Mouse (Mus musculus): ENCODE measurements at regions not wholly inside any gene's neighbourhood (a gene's known extent, or its start where the extent isn't known, plus 50 kb on each side); places are given as distances from the start of the nearest gene placed in this dataset.
"Not testable (repeated sequence)": the region's sequence is repeated elsewhere in the genome, so short reads cannot be mapped to it uniquely, and the experiment has no call there.

DNA sequence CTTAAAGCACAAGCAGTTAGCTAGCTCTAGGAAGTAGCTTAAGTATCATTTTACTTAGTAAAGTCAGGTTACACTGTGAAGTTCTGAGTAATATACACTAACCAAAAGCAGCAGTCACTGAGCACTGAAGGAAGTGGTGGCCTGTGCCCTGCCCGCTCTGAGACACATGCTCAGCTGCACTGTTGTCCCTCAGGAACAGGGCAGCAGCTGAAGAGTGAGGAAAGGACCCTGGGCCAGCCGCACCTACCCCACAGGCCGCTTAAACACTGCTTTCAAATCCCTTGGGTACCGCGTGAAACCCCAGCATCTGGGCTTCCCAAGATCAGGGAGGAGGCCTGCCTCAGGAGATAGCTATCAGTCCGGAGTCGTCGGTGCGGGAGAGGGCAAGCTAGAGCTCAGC is 385.1 kb downstream of the Gm8797 start:
- not testable (repeated sequence) for DNase-seq (ENCODE audit: low read depth)

DNA sequence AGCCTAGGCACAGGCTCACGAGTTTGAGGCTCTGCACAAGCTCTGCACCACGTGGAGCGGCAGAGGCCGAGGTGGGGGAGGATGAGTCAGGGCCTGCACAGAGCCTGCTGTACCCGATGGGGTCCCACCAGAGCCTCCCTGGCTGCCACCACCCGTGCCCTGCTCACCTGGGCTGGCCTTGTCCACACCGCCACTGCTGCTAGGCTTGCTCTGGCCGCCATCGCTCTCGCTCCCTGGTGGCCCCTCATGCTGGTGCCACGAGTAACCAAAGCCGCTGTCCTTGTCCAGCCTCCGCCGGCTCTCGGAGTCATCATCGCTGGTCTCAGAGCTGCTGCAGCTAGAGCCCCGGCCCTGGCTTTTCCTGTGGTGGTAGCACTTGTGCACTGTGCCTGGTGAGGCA is 386.8 kb downstream of the Gm8797 start:
- no peak for DNase-seq (ENCODE audit: low read depth)

DNA sequence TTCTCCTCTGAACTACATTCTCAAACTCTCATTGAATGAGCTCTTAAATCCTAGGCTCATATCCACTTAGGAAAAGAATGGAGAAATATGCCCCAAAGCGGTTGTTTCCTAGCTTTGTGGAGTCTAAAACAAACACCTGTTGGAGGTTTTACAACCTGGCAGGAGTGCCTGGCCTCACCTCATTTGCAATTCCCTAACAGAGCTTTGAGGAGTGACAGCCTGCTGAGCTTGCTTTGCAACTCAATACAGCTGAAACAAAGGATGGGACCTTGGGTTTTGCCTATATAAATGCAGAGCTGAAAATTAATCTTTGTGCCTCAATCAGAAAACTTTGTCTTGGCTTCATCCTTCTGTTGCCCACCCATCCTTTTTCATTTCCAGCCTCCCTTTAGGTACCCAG is 423.2 kb downstream of the Gm8797 start:
- no peak for DNase-seq (ENCODE audit: low read depth)

DNA sequence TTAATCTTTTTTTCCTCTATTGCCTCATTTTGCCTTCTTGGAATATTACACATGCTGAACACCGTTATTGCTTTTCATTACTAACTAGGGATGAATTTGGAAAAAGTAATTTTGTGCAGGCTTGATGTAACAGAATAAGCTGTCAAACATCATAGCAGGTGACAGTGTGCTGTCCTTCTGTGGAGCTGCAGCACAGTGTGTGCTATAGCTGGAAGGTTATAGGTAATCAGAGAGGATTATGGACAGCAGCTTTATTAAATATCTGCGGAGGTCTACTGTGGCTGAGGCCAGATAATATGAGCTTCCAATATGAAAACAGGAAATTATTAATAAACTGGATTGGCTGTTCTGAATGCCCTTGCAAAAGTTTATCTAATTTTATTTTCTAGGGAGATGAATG is 431.9 kb downstream of the Gm8797 start:
- no peak for DNase-seq (ENCODE audit: low read depth)

DNA sequence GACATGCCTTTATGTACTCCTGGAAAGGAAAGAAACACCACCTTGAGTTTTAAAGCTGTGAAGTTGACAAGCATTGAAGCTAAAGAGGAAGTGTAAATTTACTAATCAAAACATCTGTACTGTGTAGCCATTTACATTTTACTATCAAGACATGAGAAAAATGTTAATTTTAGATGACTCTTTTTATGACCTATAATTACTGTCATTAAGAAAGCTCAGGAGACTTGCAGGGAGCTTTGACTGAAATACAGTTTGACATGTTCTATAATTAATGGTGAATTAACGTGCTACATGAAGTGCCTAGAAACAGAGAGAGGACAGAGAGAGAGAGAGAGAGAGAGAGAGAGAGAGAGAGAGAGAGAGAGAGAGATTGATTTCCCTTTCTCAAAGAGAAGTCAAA is 432.8 kb downstream of the Gm8797 start:
- no peak for DNase-seq (ENCODE audit: low read depth)

DNA sequence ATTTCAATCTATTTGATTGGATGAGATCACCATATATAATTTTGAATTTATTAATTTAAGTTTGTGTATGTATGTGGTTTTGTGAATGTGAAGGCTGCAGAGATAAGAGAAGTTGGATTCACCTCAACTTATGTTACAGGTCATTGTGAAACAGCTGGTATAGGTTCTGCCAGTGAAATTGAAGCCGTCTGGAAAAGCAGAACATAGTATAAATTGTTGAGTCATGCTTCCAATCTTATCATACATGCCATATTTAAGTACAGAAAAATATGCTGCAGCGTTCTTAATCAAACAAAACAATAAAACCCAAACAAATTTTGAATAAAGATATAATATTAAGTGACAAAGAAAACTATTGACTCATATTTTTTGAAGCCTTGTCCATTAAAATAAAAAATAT is 415.6 kb downstream of the 1700008P02Rik start:
- no peak for DNase-seq (ENCODE audit: low read depth)

DNA sequence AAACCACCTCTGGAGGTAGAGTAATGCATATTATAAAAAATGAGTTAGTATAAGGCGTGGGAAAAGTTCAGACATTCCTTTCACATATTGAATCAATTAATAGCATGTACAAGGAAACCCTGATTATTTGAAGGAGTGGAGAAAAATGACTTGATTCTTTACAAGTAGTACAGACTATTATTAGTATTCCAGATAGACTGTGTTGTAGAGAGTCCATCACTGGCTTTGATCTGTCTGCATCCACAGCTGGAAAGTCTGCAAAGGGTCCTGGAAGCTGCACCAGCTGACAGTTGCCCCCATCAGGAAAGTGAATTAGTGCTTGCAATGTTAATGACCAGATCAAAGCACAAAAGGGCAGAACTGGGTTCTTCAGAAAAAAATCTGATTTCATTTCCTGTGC is 391.6 kb downstream of the 1700008P02Rik start:
- no peak for DNase-seq (ENCODE audit: low read depth)
